Mouse (Mus musculus): ENCODE measurements around the gene Dok1. TPM values are rescaled to one million over a fixed set of nuclear protein-coding genes. Genes with fewer than 3 reads are reported as not detected.

Gene Dok1
- total and polyA plus RNA-seq, 3 experiments: 7.5 to 13.5 (median 11.7) TPM

- DNase-seq: peak; percentile 59
Observed at GRCm38 (mm10) chr6:83014482-83015466, 18.5 kb downstream of the Dok1 start.

- DNase-seq: peak; percentile 55
Observed at GRCm38 (mm10) chr6:83013444-83013843, 19.8 kb downstream of the Dok1 start.

- no peak for DNase-seq
Observed at GRCm38 (mm10) chr6:83011756-83012155, 21.5 kb downstream of the Dok1 start.

DNA sequence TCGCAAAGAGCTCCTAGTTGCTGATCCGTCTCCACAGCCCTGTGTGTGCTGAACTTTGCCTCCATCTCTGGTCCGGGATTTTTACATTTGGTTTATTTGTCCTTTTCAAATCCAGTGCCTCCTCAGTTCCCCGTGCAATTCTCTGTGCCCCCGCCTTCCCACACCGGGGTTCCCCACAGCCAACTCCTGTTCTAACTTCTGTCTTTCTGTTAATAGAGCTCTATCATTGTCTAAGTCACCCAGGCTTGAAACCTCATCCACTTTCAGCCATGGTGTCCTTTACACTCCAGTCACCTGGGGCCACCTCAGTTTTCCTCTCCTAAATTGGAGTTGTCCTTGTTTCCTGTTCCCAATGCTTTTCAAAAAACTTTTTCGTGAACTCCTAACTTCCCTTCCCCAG, 22.0 kb downstream of the Dok1 start:
- no peak for DNase-seq

GRCm38 (mm10) chr6:83010010-83010409, 23.3 kb downstream of the Dok1 start:
- DNase-seq: no peak

DNA sequence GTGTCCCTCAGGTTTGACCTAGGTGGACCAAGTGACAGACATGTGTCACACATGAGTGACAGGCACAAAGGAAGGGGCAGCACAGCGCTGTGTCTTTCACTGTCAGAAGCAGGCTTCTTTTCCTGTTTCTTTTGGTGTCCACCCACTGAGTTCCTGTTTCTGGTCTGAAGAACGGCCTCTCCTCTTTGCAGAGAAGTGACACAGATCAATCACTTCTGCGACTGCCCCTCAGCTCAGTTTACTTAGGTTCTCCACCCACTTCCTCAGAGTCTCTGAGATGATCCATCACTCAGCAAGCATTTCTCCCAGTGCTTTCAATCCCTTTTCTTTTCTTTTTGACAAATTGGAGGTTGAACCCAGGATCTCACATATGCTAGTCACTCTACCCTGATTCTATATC, 24.6 kb downstream of the Dok1 start:
- no peak for DNase-seq

DNA sequence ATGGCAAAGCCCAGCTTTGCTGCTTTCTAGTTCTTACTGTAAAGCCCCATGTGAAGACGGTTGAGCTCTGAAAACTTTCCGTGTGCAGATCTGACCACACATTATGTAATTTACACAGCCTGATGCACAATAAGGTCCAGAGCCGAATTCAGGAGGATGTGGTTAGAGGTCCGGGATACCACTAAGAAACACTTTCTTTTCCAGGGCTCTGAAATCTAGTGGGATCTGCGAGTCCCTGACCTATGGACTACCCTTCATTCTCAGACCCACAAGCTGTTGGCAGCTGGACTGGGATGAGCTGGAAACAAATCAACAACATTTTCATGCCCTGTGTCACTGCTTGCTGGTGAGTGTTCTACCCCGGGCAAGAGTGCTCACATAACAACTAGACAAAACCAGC, 27.2 kb downstream of the Dok1 start:
- no peak for DNase-seq

DNA sequence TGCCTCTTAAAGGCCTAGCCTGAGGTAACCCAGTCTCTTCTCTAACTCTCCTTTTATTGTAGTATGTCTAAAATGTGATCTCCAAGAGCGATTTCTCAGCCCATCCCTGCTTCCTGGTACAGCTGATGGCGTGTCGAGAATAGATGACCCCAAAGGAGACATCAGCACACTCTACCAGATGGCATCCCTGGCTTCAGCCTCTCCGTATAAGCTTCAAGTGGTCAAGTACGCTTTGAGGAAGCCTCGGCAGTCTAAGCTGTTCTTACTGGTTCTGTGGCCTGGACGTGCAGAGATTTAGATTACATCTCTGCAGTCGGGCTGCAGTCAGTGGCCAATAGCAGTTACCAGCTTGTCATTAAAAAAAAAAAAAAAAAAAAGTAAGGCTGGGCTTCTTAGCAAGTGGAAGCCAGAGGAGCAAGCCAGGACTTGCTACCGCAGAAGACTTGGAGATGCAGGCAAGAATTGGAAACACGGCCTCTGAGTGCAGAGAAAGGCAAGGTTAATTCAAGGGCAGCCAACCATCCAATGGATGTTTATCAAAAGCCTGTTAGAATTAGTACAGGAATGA, 27.7 kb downstream of the Dok1 start:
- DNase-seq: no peak

- DNase-seq: peak; percentile 19
Observed at GRCm38 (mm10) chr6:83004872-83005271, 28.4 kb downstream of the Dok1 start.

- DNase-seq: no peak
Observed at GRCm38 (mm10) chr6:83004309-83004708, 29.0 kb downstream of the Dok1 start.

- no peak for DNase-seq
Observed at GRCm38 (mm10) chr6:83003850-83004249, 29.4 kb downstream of the Dok1 start.

- no peak for DNase-seq
Observed at GRCm38 (mm10) chr6:83003082-83003481, 30.2 kb downstream of the Dok1 start.

- DNase-seq: peak; percentile 23
Observed at GRCm38 (mm10) chr6:82999986-83000385, 33.3 kb downstream of the Dok1 start.

GRCm38 (mm10) chr6:82998326-82998725, 34.9 kb downstream of the Dok1 start:
- no peak for DNase-seq

DNA sequence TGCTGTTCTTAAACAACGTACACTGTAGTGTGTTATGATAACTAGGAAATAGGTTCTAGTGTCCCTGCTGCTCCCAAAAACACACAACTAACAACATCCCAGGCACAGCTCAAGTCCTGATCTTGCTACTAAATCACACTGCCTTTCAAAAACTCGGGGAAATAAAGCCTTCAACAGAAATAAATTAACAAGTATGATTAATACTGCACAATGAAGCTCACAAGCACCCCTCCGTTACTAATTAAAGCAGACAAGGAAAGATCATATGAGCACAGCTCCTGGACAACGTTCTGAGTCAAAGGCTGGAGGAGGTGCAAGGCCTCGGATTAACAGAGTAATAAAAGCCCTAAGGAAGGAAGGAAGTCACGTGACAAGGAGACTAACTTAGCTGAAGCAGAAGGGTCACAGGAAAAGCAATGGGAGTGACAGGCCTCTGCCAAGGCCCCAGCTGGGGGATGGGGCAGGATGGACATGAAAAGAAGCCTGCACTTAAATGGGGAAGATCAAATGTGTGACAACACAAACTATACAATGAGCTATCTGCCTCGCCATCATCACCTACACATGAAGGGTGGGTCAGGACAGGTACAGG, 35.7 kb downstream of the Dok1 start:
- DNase-seq: peak; percentile 56

DNA sequence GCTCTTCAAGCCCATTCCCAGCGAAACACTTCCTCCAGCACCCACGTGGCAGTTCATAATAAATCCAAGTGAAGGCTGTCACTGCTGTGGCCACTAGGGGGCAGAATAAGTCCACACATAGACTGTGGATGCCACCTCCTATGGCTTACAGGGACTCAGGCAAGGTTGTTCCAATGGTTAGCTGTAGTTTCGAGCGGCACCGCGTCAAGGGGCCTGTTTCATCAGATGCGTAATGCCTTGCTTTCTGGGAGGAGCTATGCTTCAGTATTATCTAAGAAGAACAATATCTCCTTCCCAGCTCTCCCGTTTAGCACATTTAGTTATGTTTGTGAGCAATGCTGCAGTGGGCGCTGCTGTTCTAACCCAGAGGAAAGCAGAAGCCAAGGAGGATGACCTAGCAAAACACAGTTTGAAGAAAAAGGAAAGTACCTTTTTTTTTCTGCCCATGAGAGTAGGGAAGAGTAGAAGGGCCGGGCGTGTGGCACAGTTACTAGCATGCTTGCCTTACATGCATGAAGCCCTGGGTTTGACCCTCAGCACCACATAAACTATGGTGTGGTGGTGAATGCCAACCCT, 36.4 kb downstream of the Dok1 start:
- peak; percentile 93 for DNase-seq

DNA sequence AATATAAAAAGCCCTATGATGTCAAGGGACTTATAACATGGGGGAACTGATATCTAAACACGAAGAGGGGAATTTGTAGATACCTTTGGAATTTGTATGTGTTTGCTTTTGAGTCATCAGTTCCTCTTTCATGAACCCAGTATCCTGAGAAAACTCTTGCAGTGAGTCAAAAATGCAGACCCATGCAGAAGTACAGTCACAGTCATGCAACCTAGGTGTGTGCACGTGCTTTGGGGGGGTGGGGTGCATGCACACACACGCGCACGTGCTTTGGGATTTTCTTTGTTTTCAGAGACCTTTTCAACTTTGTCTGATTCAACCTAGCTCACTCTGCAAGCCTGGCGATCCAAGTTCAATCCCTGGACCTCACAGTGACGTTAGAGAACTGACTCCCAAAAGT, 38.9 kb downstream of the Dok1 start:
- no peak for DNase-seq

GRCm38 (mm10) chr6:82993696-82994095, 39.6 kb downstream of the Dok1 start:
- DNase-seq: no peak

DNA sequence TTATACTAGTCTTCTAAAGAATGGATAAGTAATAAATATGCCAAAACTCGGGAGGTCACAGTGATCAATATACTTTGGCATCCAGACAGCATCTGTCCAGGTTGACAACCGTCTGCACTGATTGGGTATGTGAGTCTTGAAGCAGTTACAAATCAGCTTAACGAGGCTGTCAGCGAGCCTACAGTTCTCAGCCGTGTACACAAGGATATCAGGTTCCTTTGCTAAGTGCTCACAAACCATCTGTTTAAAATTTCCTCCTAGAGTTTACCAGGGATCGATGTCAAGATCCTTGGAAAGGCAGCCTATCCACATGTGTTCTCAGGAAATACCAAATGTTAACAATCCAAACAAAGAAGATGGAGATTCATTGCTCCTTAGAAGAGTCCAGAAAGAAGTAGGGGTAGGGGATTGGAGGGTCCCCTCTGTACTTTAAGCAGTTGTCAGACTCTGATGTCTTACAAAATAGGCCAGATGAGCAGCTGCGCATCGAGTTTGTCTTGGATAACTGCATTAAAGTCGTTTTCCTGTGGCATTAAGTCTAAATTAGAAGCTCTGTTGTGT, 45.8 kb downstream of the Dok1 start:
- no peak for DNase-seq

Measured in adrenal gland, adult 2 months (tissue).